Mouse (Mus musculus) lung, adult 2 months (tissue): Measurements from ENCODE around the gene Atg5.

ENCODE experiments used
- CTCF ChIP-seq: fragments of 200-500 bp; IDR thresholded peaks from 2 replicates; pipeline ENCODE4 v1.5.1; 2011; ENCODE audit warnings: mild to moderate bottlenecking, low read length, control low read depth; ENCODE audit not compliant: insufficient read depth
- POLR2A ChIP-seq: fragments of 200-500 bp; IDR thresholded peaks from 2 replicates; pipeline ENCODE4 v1.6.1; 2011; ENCODE audit warnings: low read depth, mild to moderate bottlenecking, control low read depth, low read length, borderline replicate concordance; ENCODE audit errors: extremely low read depth

GRCm38 (mm10) chr10:44267426-44268142 lies 574 bp upstream of the Atg5 start:
- TF ChIP-seq CTCF, result no peak
- no peak for TF ChIP-seq POLR2A
